Mouse (Mus musculus) layer of hippocampus, adult 18-20 months (tissue): ENCODE measurements around the gene Olfr520. TPM values are rescaled to one million over a fixed set of nuclear protein-coding genes. Genes with fewer than 3 reads are reported as not detected.
A peak's percentile ranks its signal among the peaks of the same experiment; 100 is the strongest.
"Not testable (repeated sequence)": the region's sequence is repeated elsewhere in the genome, so short reads cannot be mapped to it uniquely, and the experiment has no call there.

ENCODE experiments used
- DNase-seq, 2 experiments: peaks; one replicate each; pipeline ENCODE4 v3.0.0; 2022; ENCODE audit warnings: low spot score in 2 of 2
- total RNA-seq, 2 experiments: library from RNA; stranded (reverse); gene quantifications; 2 replicates each; pipeline ENCODE4 v1.2.3; 2021

Olfr520 gene
- total RNA-seq, 2 experiments from 2014 or later: not detected

DNA sequence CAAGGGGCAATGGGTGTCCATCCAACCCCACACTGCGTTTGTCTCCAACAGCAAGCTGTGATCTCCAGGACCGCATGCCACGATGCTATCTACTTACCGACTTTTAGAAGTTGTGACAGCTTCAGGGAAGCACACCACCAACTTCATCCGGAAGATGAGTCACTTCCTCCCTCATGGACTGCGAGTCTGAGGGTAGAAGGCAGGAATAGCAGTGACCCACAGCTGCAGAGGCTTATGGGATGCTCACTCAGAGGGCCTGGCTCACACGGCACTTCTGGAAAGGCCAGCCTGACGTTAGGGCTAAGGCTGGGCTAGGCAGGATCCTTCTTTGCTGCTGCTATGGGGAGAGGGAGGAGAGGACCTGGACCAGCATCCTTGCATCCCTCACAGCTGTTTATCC is 18.9 kb upstream of the Olfr520 start, which contains the start of gene Slco2b1:
TSS of gene Slco2b1 (minus strand) at position 175 of the 400 bp plus-strand sequence.
- DNase-seq: no peak

GRCm38 (mm10) chr7:99712431-99712830 is 17.6 kb upstream of the Olfr520 start:
- no peak for DNase-seq

- no peak for DNase-seq
Observed at GRCm38 (mm10) chr7:99716536-99716935, 13.5 kb upstream of the Olfr520 start.

GRCm38 (mm10) chr7:99734612-99735011 is 4.5 kb downstream of the Olfr520 start:
- DNase-seq: peak in 1 of 2 experiments; percentile 15

DNA sequence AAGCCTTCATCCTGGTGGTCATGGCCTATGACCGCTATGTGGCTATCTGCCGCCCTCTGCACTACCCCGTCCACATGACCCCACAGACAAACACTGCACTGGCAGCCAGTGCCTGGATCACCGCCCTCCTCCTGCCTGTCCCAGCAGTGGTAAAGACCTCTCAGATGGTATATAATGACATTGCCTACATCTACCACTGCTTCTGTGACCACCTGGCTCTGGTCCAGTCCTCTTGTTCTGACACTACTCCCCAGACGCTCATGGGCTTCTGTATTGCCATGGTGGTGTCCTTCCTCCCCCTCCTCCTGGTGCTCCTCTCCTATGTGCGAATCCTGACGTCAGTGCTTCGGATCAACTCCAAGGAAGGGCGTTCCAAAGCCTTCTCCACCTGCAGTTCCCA is 5.4 kb downstream of the Olfr520 start:
- DNase-seq: not testable (repeated sequence)

- peak; percentile 11 to 75 for DNase-seq
Observed at GRCm38 (mm10) chr7:99739276-99739675, 9.2 kb downstream of the Olfr520 start.

GRCm38 (mm10) chr7:99763207-99763606 is 33.1 kb downstream of the Olfr520 start, which contains the start of gene Olfr521:
Olfr521 (plus strand) TSS chr7:99763507.
- no peak for DNase-seq

- no peak for DNase-seq
Observed at GRCm38 (mm10) chr7:99781385-99781784, 51.3 kb downstream of the Olfr520 start.

- no peak for DNase-seq
Observed at GRCm38 (mm10) chr7:99781916-99782315, 51.8 kb downstream of the Olfr520 start.

DNA sequence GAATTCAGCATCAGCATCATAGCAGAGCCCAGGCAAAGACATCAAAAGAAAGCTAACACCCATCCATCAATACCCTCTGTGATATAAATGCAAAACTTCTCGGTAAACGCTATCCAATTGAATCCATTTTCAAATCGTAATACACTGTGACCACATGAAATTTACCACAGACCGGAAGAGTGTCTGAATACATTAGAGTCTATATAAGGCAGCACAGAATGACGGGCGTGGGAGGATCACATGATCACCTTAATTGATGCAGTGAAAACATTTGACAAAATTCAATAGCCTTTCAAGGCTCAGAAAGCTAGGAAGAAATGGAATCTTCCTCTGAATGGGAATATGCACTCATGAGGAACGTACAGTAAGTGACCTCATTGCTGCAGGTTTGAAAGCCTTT is 53.3 kb downstream of the Olfr520 start:
- DNase-seq: no peak

DNA sequence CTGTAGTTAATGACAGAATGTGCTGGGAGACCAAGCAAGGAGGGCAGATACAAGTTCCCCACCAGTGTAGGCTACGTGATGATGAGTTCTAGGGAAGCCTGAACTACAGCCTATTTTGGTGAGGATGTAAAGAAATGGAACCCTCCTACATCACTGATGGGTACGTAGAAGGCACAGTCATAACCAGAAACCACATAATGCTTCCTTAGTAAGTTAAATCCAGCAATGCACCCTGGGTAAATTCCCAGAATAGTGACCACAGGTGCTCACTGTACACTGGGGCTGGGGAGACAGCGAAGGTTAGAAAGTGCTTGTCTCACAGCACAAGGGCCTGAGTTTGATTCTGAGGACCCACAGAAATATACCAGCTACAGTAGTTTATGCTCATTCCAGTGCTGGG is 55.5 kb downstream of the Olfr520 start:
- DNase-seq: no peak

Other genes starting within 250 kb of the Olfr520 start
- 100 to 1,000 TPM; 288 to 291 TPM for gene Rps3, start 246.5 kb upstream of the Olfr520 start, total RNA-seq
- 100 to 1,000 TPM; 143 to 168 TPM for gene Arrb1, start 194.8 kb upstream of the Olfr520 start, total RNA-seq
- 1 to 10 TPM; 5.5 to 6.3 TPM for gene Tpbgl, start 103.2 kb upstream of the Olfr520 start, total RNA-seq
- 10 to 100 TPM; 11.9 to 12.2 TPM for gene Slco2b1, start 18.9 kb upstream of the Olfr520 start, total RNA-seq
- not detected for gene Olfr521, start 33.2 kb downstream of the Olfr520 start, total RNA-seq
- gene Neu3, start 98.1 kb downstream of the Olfr520 start, total RNA-seq: 1 to 10 TPM; 2.7 to 2.8 TPM
- gene Xrra1, start 128.8 kb downstream of the Olfr520 start, total RNA-seq: 1 to 10 TPM; 1.2 TPM
- gene Spcs2, start 133.2 kb downstream of the Olfr520 start, total RNA-seq: 10 to 100 TPM; 97.3 to 99.4 TPM